Mouse (Mus musculus) ZHBTc4 (cell line): ENCODE results near the gene Tmub1.

ENCODE experiments used
- DNase-seq: peaks from one replicate; pipeline ENCODE4 v3.0.0-alpha.2; 2011; ENCODE audit warnings: low read depth, low spot score

Gene Tmub1

GRCm38 (mm10) chr5:24453985-24454303 lies 6.3 kb upstream of the Tmub1 start:
- no peak for DNase-seq

DNA sequence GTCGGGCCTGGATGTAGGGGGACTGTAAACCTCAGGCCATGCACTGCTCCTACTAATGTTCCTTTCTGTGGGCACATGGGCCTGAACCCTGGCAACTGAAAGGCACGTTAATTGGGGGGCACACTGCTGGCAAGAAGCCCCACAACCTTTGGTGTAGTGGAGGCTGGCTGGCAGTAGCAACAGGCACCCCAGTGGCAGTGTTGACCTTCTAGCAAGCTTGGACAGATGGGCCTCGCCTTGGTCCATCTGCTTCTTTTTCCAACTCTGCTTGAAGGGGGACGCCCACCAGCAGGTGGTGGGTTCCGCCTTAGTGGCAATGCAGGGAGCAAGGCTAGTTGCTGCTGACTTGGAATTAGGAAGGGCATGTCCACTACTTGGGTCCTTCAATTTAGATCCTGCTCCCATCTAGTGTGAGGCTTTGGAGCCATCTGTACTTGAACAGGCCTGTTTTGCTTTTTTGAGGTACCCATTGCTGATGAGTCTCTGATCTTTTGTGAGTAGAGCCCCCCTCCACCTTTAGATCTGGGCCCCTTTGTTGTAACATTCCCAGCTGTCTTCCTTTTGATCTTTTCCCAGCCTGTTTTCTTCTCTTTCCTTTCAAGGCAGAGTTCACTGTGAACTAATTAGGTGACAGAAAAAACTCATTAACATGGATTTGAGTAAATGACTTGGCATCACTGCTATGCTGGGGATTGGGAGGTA lies 5.8 kb upstream of the Tmub1 start:
- DNase-seq: no peak

DNA sequence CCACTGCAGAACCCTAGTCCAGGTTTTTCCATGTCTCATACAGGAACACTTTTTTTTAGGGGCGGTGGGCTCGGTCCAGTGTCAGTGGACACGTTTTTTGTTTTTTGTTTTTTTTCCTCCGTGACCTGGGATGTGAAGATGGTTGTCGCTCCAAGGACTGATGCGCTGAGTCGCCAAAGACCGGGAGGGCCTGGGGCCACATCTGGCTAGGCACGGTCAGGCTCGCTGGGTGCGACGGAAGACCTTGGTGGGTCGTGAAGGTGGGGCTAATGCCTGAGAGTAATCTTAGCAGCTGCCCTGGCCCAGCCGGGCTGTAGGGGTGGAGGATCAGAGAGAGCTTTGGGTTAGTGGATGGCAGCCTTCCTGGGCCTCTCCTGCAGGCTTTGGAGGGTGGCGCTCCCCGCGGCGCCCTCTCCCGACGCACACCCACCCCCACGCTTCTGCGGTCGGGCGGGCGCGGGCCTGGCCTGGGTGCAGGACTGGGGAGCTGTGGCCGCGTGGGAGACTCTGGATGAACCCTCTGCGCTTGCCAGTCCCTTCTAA lies 5.1 kb upstream of the Tmub1 start:
- peak; percentile 36 for DNase-seq

DNA sequence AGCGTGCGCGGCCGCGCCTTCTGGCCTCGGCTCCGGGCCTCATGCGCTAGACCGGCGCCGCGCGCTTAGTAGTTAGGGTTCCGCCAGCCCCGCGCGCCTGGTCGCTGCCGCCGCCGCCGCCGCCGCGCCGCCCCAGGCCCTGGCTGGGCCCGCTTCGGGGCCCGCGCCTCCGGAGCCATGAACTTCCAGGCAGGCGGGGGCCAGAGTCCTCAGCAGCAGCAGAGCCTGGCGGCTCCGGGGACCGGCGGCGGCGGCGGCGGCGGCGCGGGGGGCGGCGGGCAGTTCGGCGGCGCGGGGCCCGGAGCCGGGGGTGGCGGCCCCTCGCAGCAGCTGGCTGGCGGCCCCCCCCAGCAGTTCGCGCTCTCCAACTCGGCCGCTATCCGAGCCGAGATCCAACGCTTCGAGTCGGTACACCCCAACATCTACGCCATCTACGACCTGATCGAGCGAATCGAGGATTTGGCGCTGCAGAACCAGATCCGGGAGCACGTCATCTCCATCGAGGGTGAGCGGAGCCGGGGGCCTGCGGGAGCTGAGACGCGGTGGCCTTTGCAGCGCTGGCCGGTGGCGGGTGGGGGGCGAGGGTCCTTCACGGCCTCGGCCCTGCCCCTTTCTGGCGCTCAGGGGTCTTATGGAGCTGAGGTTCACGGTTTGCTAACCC lies 4.5 kb upstream of the Tmub1 start, which contains the start of gene Agap3:
Gene Agap3 (plus strand): TSS at position 148 of the 661 bp plus-strand sequence.
- peak; percentile 42 for DNase-seq

DNA sequence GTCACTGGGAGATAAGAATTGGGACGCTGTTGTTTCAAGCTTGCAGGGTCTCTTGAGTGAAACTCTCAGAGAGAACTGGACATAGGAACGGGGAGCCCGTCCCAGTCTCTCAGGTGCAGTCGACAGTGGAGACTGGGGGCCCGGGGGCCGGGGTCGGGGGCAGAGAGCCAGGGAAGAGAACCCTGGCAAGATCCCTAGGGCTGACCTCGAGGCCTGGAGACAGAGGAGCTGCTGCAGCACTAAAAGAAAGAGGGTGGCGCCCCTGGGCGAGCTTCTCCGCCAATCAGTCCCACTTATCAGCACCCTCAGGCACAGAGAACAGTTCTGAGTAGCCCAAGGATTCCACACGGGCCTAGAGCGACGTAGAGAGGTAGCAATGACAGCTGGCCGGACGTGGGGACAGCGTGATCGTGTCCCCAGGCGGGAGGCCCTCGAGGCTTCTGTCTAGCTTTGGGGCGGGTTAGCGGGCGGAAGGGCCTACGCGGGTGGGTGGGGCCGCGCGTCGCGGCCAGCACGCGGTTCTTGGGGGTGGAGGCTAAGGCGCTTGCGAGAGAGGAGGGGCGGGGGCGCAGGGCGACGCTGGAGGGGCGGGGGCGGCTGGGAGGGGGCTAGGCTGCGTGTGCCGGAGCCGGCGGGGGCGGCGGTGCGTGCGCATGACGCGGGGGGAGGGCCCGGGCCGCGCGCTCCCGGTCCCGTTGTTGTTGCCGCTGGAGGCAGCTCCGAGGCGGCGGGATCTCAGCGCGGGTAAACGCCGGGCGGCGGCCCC lies 3.8 kb upstream of the Tmub1 start:
- peak; percentile 92 for DNase-seq

- DNase-seq: no peak
Observed at GRCm38 (mm10) chr5:24446630-24447029, 1.0 kb downstream of the Tmub1 start.

DNA sequence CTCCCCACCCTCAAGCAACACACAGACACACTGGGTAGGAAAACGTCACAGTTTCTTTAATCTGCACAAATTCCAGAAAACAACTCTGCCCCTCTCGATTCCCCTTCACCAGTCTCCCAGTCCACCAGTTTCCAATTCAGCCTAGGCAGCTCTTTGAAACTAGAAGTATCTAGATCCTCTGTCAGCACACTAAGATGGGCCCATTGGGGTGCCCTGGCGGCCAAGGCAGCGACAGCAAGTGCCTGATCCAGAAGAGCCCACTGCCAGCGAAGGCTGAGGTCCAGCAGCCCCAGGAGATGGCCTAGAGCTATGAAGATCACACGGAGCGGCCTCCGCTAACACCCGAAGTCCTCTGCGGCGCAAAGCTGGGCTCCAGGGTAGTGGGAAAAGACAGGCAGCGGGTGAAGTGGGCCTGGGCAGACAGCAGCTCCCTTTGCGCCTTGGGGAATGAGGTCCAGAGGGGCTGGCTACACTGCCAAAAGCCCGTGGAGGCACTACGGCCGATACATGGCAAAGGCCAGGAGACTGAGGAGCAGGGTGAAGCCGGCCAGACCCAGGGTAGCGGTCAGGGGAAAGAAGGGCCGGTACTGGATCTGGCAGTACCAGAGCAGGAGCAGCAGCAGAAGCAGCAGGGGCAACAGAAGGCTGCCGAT lies 2.1 kb downstream of the Tmub1 start:
- no peak for DNase-seq

- DNase-seq: peak; percentile 96
Observed at GRCm38 (mm10) chr5:24444746-24445427, 2.8 kb downstream of the Tmub1 start, which contains the start of gene Fastk. TSS of gene Fastk (minus strand) at chr5:24445287.

DNA sequence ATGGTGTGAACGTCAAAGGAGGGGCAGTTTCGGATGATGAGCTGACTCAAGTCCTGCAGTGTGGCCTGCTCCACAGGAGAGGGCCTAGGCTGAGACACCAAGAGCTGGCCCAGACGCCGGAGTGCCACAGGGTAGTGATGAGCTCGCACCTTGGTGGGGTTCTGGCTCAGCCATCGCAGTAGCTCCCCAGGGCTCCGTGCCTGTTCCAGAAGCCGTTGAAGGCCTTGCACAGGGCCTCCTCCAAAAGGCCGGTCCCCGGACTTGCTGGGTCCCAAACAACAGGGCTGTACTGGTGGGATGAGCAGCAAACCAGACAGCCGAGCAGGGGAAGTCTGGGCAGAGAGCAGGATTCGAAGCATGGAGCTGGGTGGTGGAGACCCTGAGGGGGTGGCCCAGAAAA lies 3.7 kb downstream of the Tmub1 start:
- DNase-seq: no peak

GRCm38 (mm10) chr5:24443204-24443603 lies 4.5 kb downstream of the Tmub1 start:
- no peak for DNase-seq

DNA sequence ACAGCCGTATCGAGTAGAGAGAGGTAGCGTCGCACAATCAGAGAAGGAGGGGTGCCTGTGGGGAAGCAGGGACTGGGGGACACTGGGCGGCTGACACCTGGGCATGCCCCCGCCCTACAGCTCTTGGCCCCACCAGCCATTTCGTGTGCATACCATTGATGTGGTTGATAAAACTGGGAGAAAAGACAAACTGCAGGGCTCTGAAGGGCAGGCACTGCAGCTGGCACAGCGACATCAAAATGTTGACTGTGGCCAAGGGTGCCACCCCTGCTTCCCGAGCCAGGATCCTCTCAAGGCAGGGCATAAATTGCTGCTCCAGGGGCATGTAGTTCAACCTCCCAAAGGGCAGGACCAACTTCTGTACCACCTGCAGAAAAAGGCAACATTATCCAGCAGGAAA lies 5.6 kb downstream of the Tmub1 start:
- no peak for DNase-seq

GRCm38 (mm10) chr5:24441187-24441586 lies 6.5 kb downstream of the Tmub1 start:
- DNase-seq: no peak

- DNase-seq: no peak
Observed at GRCm38 (mm10) chr5:24433993-24434392, 13.7 kb downstream of the Tmub1 start.

- no peak for DNase-seq
Observed at GRCm38 (mm10) chr5:24428596-24428995, 19.1 kb downstream of the Tmub1 start.

GRCm38 (mm10) chr5:24427981-24428402 lies 19.7 kb downstream of the Tmub1 start:
- DNase-seq: no peak

GRCm38 (mm10) chr5:24427285-24427633 lies 20.4 kb downstream of the Tmub1 start:
- no peak for DNase-seq

DNA sequence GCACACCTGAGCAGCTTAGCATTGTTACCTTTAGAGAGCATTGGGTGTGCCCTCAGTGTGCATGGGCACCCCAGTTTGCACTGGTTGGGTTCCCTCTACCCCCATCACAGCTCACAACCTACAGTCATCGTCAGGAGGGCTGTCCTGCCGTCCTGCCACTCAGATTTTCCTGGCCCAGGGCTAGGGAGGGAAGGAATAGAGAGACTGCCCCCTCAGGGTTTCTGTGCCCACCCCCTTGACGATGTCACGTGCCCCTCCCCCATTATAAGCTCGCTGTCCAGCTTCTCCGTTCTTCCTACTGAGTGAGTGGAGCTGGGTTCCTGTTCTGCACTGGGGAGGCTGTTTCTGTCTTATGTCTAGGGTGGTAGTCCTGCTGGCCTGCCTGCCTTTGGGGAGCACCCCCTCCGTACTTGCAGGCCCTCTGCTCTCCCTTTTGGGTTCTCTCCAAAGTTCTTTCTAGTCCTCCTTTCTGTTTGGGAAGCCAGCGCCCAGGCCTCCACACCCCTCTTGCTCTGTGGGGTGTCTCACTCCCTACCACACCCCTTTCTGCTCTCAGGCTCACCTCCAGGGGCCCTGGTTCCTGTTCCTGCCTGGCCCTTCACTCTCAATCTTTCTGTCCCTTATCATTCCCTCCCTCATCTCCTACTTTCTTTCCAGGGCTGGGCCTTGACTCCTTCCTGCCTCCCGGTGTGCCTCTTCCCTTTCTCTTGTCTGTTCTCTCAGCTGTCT lies 20.9 kb downstream of the Tmub1 start:
- no peak for DNase-seq

- DNase-seq: no peak
Observed at GRCm38 (mm10) chr5:24426037-24426432, 21.6 kb downstream of the Tmub1 start.

GRCm38 (mm10) chr5:24425421-24426036 lies 22.1 kb downstream of the Tmub1 start:
- peak; percentile 74 for DNase-seq

DNA sequence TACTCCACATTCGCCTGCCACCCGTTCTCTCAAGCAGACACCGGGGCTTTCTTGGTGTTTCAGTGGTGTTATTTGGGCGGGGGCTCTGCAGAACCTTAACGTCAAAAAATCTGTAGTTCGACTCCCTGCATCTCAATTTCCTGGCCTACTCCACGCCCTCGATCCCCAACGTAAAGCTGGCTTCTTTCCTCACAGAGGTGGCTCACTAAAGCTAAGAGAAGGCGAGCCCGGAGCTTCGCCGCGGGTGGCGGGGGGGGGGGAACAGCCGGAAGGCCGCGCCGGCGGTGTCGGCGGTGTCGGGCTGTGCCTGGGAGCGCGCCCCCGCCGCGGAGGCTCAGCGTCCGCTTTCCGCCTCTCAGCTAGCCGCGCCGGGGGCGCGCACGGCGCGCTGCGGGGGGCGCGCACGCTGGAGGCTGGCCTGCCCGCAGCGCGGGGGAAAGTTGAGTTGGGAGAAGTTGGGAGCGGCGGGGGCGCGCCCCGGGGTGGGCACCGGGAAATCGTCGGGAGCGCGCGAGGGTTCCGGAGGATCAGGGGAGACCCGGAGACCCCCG lies 22.7 kb downstream of the Tmub1 start:
- DNase-seq: peak; percentile 91
